Mouse (Mus musculus) granulocyte monocyte progenitor cell, adult 5-6 weeks (primary cell): Measurements from ENCODE around the gene Hist1h3h. TPM values are rescaled to one million over a fixed set of nuclear protein-coding genes. Genes with fewer than 3 reads are reported as not detected.
"Not testable (repeated sequence)": the region's sequence is repeated elsewhere in the genome, so short reads cannot be mapped to it uniquely, and the experiment has no call there.

Experiments used
- ATAC-seq: replicated peaks from 2 replicates; pipeline ENCODE4 v1.8.0; 2016; ENCODE audit warnings: mild to moderate bottlenecking, moderate TSS enrichment, inconsistent platforms; ENCODE audit not compliant: poor library complexity, severe bottlenecking
- total RNA-seq, 2 experiments: library from RNA; stranded (forward) in 1 of 2; stranded (reverse) in 1 of 2; fragments of 200-712, 200-1000 nt in 1 of 2; fragments of >200 nt in 1 of 2; fragmentation: Nextera tagmentation in 1 of 2; gene quantifications; 2 replicates each; pipeline ENCODE4 v1.2.3; 2014 to 2017

Gene Hist1h3h
- total RNA-seq (2014; fragmentation: Nextera tagmentation) (4.5 TPM in 1 of 2 replicates, not detected in the other), total RNA-seq (2017) (334 and 360 TPM in 2 replicates)

GRCm38 (mm10) chr13:21717397-21718357 lies at the start of gene Hist1h3h:
Hist1h3h (plus strand) TSS chr13:21717659.
- ATAC-seq = peak; percentile 33

DNA sequence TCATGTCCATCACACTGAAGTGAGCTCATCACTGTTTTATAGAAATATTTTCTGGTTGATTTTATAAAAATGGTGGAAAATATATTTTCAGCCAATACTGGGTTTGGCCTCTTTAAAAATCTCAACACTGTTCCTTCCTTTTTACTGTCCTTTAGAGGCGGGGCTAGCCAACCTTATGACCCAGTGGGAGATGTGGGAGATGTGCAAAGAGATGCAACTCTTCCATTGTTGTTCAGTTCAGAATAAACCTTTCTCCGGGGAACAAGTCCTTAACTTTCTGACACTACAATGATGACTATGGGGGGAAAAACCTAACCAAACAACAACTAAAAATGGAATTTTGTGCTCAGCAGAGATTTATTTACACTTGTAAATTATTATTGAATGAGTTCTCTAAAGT lies 40.2 kb upstream of the Hist1h3h start, which contains the start of gene Olfr1360:
TSS of gene Olfr1360 (minus strand) at position 101 of the 400 bp plus-strand sequence.
- no peak for ATAC-seq

- no peak for ATAC-seq
Measured at GRCm38 (mm10) chr13:21697811-21698210, 19.6 kb upstream of the Hist1h3h start, which contains the start of gene Olfr1359. Olfr1359 (plus strand) TSS chr13:21698111.

GRCm38 (mm10) chr13:21706669-21707068 lies 10.8 kb upstream of the Hist1h3h start:
- ATAC-seq = no peak

- ATAC-seq = peak; percentile 89
Measured at GRCm38 (mm10) chr13:21710031-21710711, 7.3 kb upstream of the Hist1h3h start.

- peak; percentile 46 for ATAC-seq
Measured at GRCm38 (mm10) chr13:21710821-21711525, 6.5 kb upstream of the Hist1h3h start.

- no peak for ATAC-seq
Measured at GRCm38 (mm10) chr13:21711698-21712097, 5.8 kb upstream of the Hist1h3h start.

GRCm38 (mm10) chr13:21714725-21715124 lies 2.7 kb upstream of the Hist1h3h start:
- peak; percentile 21 for ATAC-seq

DNA sequence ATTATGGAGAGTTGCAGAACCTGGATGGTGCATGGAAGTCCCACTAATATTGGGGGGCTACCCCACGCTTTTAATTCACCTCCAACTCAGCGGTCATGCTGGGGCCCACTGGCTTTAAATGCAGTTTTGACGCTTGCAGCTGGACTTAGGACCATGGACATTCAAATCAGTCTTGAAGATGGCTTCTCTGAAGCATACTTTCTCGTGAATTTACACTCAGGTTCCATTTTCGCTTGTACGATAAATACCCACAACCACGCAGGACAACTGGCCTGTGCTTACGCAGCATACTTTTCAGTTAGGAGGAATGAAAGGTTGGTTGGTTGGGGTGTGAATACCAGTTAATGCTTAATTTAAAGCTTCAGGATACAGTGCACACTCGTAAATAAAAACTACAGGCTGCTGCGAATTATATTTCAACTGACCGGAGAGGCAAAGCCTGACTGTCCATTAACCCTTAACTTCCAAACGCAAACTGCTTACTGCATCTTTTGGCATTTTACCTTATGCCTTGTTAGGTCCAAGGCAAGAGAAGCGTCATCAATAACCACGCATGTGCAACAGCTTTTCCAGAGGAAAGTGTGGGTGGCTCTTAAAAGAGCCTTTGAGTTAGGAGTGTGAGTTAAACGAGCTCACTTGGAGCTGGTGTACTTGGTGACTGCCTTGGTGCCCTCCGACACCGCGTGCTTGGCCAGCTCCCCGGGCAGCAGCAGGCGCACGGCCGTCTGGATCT lies 2.2 kb upstream of the Hist1h3h start:
- peak; percentile 20 for ATAC-seq

DNA sequence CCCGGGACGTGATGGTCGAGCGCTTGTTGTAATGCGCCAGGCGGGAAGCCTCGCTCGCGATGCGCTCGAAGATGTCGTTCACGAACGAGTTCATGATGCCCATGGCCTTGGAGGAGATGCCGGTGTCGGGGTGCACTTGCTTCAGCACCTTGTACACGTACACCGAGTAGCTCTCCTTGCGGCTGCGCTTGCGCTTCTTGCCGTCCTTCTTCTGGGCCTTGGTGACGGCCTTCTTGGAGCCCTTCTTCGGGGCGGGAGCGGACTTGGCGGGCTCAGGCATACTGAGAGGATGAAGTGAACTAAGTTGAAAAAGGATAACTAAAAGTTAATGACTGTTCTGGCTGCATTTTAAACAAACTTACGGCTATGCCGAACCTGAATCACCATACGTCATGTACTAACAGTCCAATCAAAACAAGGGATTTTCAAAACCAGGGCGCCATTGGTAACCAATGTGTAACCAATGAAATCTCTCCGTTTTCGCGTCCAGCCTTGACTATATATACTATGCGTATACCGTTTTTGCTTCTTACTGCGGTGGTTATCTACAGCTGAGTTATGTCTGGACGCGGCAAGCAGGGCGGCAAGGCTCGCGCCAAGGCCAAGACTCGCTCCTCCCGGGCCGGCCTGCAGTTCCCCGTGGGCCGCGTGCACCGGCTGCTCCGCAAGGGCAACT lies 1.5 kb upstream of the Hist1h3h start, which contains the start of the genes Hist1h2bl and Hist1h2ai:
TSS of gene Hist1h2bl (minus strand) at position 280 of the 676 bp plus-strand sequence.
TSS of gene Hist1h2ai (plus strand) at position 559 of the 676 bp plus-strand sequence.
- ATAC-seq = peak; percentile 81

DNA sequence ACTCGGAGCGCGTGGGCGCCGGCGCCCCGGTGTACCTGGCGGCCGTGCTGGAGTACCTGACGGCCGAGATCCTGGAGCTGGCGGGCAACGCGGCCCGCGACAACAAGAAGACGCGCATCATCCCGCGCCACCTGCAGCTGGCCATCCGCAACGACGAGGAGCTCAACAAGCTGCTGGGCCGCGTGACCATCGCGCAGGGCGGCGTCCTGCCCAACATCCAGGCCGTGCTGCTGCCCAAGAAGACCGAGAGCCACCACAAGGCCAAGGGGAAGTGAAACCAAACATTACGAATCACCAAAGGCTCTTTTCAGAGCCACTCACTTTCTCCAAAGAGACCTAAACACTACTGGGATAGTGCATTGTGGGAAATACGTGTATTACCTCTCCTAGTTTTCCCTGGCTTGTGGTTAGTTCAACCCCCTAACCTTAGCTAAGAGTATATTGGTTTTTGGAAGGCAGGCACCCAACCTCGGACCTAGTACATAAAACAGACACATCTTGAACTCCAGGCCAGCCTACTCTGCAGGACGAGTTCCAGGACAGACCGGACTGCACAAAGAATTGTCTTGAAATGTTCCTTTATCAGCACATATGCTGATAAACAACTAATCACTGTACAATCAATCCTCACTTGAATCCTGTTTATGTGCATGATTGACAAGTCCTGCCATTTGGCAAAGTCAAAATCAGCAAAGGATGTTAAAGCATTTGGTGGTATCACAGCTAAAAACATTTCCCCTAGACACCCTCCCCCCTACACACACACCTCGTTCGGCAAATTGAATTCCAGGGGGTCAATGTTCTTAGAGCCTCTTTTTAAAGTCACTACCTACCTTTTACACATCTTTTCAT lies 693 bp upstream of the Hist1h3h start:
- ATAC-seq = peak; percentile 43

GRCm38 (mm10) chr13:21718381-21719080 lies 1.1 kb downstream of the Hist1h3h start:
- ATAC-seq = no peak

DNA sequence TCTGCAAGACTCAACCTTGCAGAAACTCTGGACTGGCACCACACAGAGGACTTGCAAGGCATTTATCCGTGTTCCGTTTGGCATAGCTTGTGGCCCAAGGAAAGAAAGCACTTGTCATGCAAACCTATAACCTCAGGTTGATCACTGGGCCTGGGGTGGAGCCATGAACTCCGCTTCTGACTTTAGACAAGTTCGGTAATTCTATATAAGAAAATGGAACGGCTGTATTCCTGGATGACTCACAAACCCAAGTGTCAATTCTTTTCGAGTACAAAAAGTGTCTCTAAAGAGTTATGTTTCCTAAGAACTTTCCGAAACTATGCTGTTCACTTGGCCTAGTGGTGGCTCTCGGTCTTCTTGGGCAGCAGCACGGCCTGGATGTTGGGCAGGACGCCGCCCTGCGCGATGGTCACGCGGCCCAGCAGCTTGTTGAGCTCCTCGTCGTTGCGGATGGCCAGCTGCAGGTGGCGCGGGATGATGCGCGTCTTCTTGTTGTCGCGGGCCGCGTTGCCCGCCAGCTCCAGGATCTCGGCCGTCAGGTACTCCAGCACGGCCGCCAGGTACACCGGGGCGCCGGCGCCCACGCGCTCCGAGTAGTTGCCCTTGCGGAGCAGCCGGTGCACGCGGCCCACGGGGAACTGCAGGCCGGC lies 3.8 kb downstream of the Hist1h3h start:
- not testable (repeated sequence) for ATAC-seq

DNA sequence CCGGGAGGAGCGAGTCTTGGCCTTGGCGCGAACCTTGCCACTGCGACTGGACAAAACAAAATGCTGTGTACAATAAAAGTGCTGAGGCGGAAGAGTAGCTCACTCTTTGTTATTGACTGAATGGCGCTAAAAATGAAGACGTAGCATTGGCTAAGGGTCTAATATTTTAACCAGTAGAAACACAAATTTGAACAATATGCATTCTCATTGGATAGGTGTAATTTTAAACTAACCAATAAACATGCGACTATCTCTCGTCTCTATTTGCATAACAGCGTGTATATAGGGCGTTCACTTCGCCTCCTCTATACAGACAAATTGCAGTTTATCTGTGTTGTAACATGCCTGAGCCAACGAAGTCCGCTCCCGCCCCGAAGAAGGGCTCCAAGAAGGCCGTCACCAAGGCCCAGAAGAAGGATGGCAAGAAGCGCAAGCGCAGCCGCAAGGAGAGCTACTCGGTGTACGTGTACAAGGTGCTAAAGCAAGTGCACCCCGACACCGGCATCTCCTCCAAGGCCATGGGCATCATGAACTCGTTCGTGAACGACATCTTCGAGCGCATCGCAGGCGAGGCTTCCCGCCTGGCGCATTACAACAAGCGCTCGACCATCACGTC lies 4.4 kb downstream of the Hist1h3h start, which contains the start of gene Hist1h2bm:
TSS of gene Hist1h2bm (plus strand) at position 288 of the 616 bp plus-strand sequence.
- peak; percentile 94 for ATAC-seq

DNA sequence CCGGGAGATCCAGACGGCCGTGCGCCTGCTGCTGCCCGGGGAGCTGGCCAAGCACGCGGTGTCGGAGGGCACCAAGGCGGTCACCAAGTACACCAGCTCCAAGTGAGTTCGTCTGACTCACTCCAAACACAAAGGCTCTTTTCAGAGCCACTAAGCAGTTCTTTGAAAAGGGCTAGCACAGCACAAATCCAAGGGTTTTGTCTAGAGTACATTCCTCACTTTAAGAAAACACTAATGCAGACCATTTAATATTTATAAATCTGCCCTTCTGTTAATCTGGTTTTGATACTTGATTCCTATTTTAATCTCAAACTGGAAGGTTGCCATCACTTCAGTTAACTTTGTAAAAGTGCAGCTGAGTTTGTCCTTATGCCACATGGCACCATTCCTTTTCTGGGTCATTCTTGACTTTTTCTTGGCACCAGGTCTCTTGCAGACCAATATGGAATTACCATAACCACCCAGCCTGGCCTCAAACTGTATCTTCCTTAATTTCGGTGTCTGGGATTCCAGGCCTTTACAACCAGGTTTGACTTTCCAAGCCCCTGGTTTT lies 5.0 kb downstream of the Hist1h3h start:
- no peak for ATAC-seq
